Mouse (Mus musculus) CH12.LX (cell line): ENCODE results near the gene Nol10. TPM values are rescaled to one million over a fixed set of nuclear protein-coding genes. Genes with fewer than 3 reads are reported as not detected.

Experiments
- DNase-seq: peaks from one replicate; pipeline ENCODE4 v3.0.0-alpha.2; 2013; ENCODE audit errors: extremely low read depth
- H3K27ac ChIP-seq: 2 replicates; pipeline ENCODE4 v1.5.1; 2012; ENCODE audit warnings: low read depth, mild to moderate bottlenecking, control low read depth, moderate library complexity; ENCODE audit not compliant: insufficient read depth
- H3K27me3 ChIP-seq: replicated peaks from 2 replicates; pipeline ENCODE3; 2012; ENCODE audit warnings: inconsistent platforms
- H3K36me3 ChIP-seq, 2 experiments: replicated peaks in 1 of 2; 2 replicates each; pipeline versions ENCODE3 to v1.6.1; 2012; ENCODE audit warnings: inconsistent platforms in 1 of 2, low read length in 1 of 2, mild to moderate bottlenecking in 1 of 2, mixed read lengths in 1 of 2, moderate library complexity in 1 of 2; ENCODE audit not compliant: control insufficient read depth in 1 of 2, insufficient read depth in 1 of 2
- H3K4me1 ChIP-seq, 2 experiments: 2 replicates each; pipeline ENCODE4 v1.6.1; 2012; ENCODE audit warnings: inconsistent platforms in 1 of 2, moderate library complexity in 1 of 2; ENCODE audit not compliant: insufficient read depth in 2 of 2, control insufficient read depth in 1 of 2
- H3K4me2 ChIP-seq: 2 replicates; pipeline ENCODE4 v1.6.1; 2012; ENCODE audit warnings: low read depth, mild to moderate bottlenecking, control low read depth; ENCODE audit not compliant: poor library complexity, insufficient read depth, severe bottlenecking
- H3K4me3 ChIP-seq, 3 experiments: fragments of 150-350 bp in 1 of 3; sonication (generic) in 1 of 3; replicated peaks in 1 of 3; 2 replicates each; pipeline versions ENCODE3 to v1.5.1; 2011 to 2012; ENCODE audit warnings: low read depth in 2 of 3, low read length in 2 of 3, mild to moderate bottlenecking in 2 of 3, moderate library complexity in 2 of 3, control low read depth in 1 of 3, improper control_type of control experiment in 1 of 3, inconsistent platforms in 1 of 3, mixed read lengths in 1 of 3; ENCODE audit not compliant: poor library complexity in 1 of 3
- H3K79me2 ChIP-seq: replicated peaks from 2 replicates; pipeline ENCODE4 v1.6.1; 2012; ENCODE audit warnings: mild to moderate bottlenecking, moderate library complexity; ENCODE audit not compliant: control insufficient read depth, poor library complexity, insufficient read depth, severe bottlenecking; ENCODE audit errors: extremely low read depth
- H3K9ac ChIP-seq: 2 replicates; pipeline ENCODE4 v1.6.1; 2012; ENCODE audit warnings: low read depth, mild to moderate bottlenecking, control low read depth, moderate library complexity; ENCODE audit not compliant: insufficient read depth
- H3K9me3 ChIP-seq: replicated peaks from 2 replicates; pipeline ENCODE3; 2012; ENCODE audit warnings: low read length, inconsistent platforms, mixed read lengths
- BHLHE40 ChIP-seq: IDR thresholded peaks from 2 replicates; pipeline ENCODE4 v1.6.1; 2011; ENCODE audit warnings: mild to moderate bottlenecking, low read depth, low read length, improper control_type of control experiment
- CHD1 ChIP-seq: IDR thresholded peaks from 2 replicates; pipeline ENCODE4 v1.6.1; 2012; ENCODE audit warnings: low read depth, low read length, improper control_type of control experiment, inconsistent platforms
- E2F4 ChIP-seq: IDR thresholded peaks from 2 replicates; pipeline ENCODE4 v1.6.1; 2011; ENCODE audit warnings: low read depth, low read length, improper control_type of control experiment; ENCODE audit not compliant: insufficient replicate concordance
- ELF1 ChIP-seq: IDR thresholded peaks from 2 replicates; pipeline ENCODE4 v1.6.1; 2014; ENCODE audit warnings: low read depth, mild to moderate bottlenecking, inconsistent platforms, low read length, improper control_type of control experiment
- EP300 ChIP-seq: IDR thresholded peaks from 2 replicates; pipeline ENCODE4 v1.6.1; 2011; ENCODE audit warnings: low read length, improper control_type of control experiment
- HCFC1 ChIP-seq: IDR thresholded peaks from 2 replicates; pipeline ENCODE4 v1.6.1; 2012; ENCODE audit warnings: low read depth, mild to moderate bottlenecking, inconsistent platforms, low read length, improper control_type of control experiment
- IRF4 ChIP-seq: IDR thresholded peaks from 2 replicates; pipeline ENCODE4 v1.6.1; 2014; ENCODE audit warnings: low read depth, mild to moderate bottlenecking, inconsistent platforms, low read length, improper control_type of control experiment
- JUND ChIP-seq: conservative IDR thresholded peaks from 2 replicates; pipeline ENCODE4 v1.6.1; 2011; ENCODE audit warnings: low read depth, low read length, improper control_type of control experiment
- KAT2A ChIP-seq: IDR thresholded peaks from 2 replicates; pipeline ENCODE4 v1.6.1; 2012; ENCODE audit warnings: low read length, improper control_type of control experiment, inconsistent platforms; ENCODE audit not compliant: insufficient replicate concordance
- MAZ ChIP-seq: IDR thresholded peaks from 2 replicates; pipeline ENCODE4 v1.6.1; 2012; ENCODE audit warnings: low read depth, mild to moderate bottlenecking, inconsistent platforms, low read length, improper control_type of control experiment, moderate library complexity
- MYC ChIP-seq: IDR thresholded peaks from 2 replicates; pipeline ENCODE4 v1.6.1; 2011; ENCODE audit warnings: low read depth, mild to moderate bottlenecking, improper control_type of control experiment, low read length
- RAD21 ChIP-seq: IDR thresholded peaks from 2 replicates; pipeline ENCODE4 v1.6.1; 2011; ENCODE audit warnings: low read depth, mild to moderate bottlenecking, low read length, improper control_type of control experiment, moderate library complexity
- RCOR1 ChIP-seq: conservative IDR thresholded peaks from 2 replicates; pipeline ENCODE4 v1.6.1; 2012; ENCODE audit warnings: low read depth, mild to moderate bottlenecking, inconsistent platforms, low read length, improper control_type of control experiment
- SMC3 ChIP-seq: IDR thresholded peaks from 2 replicates; pipeline ENCODE4 v1.6.1; 2011; ENCODE audit warnings: low read depth, low read length, improper control_type of control experiment
- USF2 ChIP-seq: conservative IDR thresholded peaks from 2 replicates; pipeline ENCODE4 v1.6.1; 2011; ENCODE audit warnings: low read depth, low read length, improper control_type of control experiment
- ZKSCAN1 ChIP-seq: IDR thresholded peaks from 2 replicates; pipeline ENCODE4 v1.6.1; 2012; ENCODE audit warnings: low read depth, inconsistent platforms, low read length, improper control_type of control experiment, borderline replicate concordance
- ZMIZ1 ChIP-seq: IDR thresholded peaks from 2 replicates; pipeline ENCODE4 v1.6.1; 2012; ENCODE audit warnings: low read depth, mild to moderate bottlenecking, inconsistent platforms, low read length, improper control_type of control experiment
- ZNF384 ChIP-seq: IDR thresholded peaks from 2 replicates; pipeline ENCODE4 v1.6.1; 2012; ENCODE audit warnings: low read depth, low read length, improper control_type of control experiment, inconsistent platforms
- dilution Hi-C: fragments of 300-500 bp; cut with MboI; formaldehyde crosslinking; loops from 2 replicates; pipeline ENCODE4 v1.14.3; 2020; ENCODE audit warnings: low sequenced_read_pairs; ENCODE audit not compliant: extremely low pct_unique_long_range_greater_than_20kb, extremely low pct_ligation_motif_present
- in situ Hi-C: fragments of 300-500 bp; cut with MboI; formaldehyde crosslinking; loops from 3 replicates; pipeline ENCODE4 v1.14.3; 2019; ENCODE audit warnings: low sequenced_read_pairs, low pct_ligation_motif_present, low pct_unique_long_range_greater_than_20kb, mixed read lengths
- polyA plus RNA-seq: library from polyadenylated mRNA; unstranded; fragments of >175 nt; gene quantifications from 2 replicates; pipeline ENCODE4 v1.2.1, GENCODE M21; 2012; ENCODE audit warnings: low read depth; ENCODE audit not compliant: insufficient read length
- total RNA-seq, 2 experiments: library from RNA; depleted of rRNA; stranded (reverse); fragments of 300-350 nt in 1 of 2; fragments of >200 nt in 1 of 2; gene quantifications; 2 replicates each; pipeline ENCODE4 v1.2.3; 2012 to 2014

The Nol10 gene
- total and polyA plus RNA-seq, 3 experiments: 10.9 to 65.8 (median 14.5) TPM

DNA sequence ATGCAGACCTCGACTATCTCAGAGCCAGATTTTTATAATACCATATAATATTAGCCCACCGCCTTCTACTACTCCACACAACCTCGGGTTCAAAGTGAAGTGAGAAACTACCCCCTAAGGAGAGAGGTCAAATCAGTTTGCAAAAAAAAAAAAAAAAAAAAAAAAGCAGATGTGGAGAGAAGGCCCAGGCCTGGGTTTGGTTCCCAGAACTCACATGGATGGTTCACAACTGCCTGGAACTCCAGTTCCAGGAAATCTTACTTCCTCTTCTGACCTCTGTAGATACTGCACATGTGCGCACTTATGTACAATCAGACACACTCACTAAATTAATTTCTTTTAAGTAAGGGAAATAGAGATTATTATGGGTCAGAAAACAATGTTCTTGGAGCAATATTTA, 102.2 kb downstream of the Nol10 start:
- Histone ChIP-seq H3K27me3 (no peaks in the 10 kb centered on the region), H3K36me3 (no peaks in the 10 kb centered on the region), H3K9ac (no peak overlapping the region), H3K9me3 (no peaks in the 10 kb centered on the region), H3K4me3 (no peak overlapping the region), H3K4me2 (no peak overlapping the region), H3K79me2 (no peaks in the 10 kb centered on the region), H3K4me1 (peaks cover 40 to 81% of the 10 kb centered on the region in 2 experiments), H3K27ac (no peak overlapping the region)
- dilution Hi-C loops: no loop called here
- in situ Hi-C loops: no loop called here
- DNase-seq: no peak
- TF ChIP-seq CHD1 (0 out of 2 replicates have a peak, but pooled peaks have one; percentile 60), ZNF384 (peak; percentile 85), BHLHE40 (0 out of 2 replicates have a peak, but pooled peaks have one; percentile 7), KAT2A (no peak)

DNA sequence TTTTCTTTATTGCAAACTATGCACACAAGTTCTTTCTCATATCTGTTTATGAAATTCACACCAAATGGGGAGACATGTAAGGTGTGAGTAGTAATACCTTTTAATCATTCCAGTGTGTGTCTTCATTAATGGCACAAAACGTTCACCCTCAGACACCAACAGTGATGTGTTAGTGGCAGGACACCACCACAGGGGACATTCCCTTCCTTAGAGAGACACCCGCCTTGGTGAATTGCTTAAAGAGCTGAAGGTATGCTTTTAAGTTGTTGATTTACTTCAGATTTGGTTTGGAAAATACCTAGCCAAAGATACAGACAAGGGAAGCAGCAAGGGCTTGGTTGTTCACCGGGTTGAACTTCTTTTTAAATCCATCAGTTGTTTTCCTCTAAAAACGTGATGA, 102.7 kb downstream of the Nol10 start:
- no peak overlapping the region for H3K4me3 ChIP-seq
- in situ Hi-C loops: no loop called here
- dilution Hi-C loops: no loop called here
- DNase-seq: no peak
- peaks cover 42 to 83% of the 10 kb centered on the region in 2 experiments for H3K4me1 ChIP-seq
- no peak overlapping the region for H3K4me2 ChIP-seq
- H3K36me3 ChIP-seq: no peaks in the 10 kb centered on the region
- no peaks in the 10 kb centered on the region for H3K79me2 ChIP-seq
- H3K9me3 ChIP-seq: no peaks in the 10 kb centered on the region
- no peak overlapping the region for H3K27ac ChIP-seq
- H3K9ac ChIP-seq: no peak overlapping the region
- H3K27me3 ChIP-seq: no peaks in the 10 kb centered on the region
- TF ChIP-seq BHLHE40 (peak; percentile 77), ZKSCAN1 (no peak)

- H3K4me1 ChIP-seq: peaks cover 45 to 82% of the 10 kb centered on the region in 2 experiments
- no peak for DNase-seq
- no peak for TF ChIP-seq IRF4
- 0 out of 2 replicates have a peak, but pooled peaks have one; percentile 10 for TF ChIP-seq ZNF384
- H3K27me3 ChIP-seq: no peaks in the 10 kb centered on the region
- in situ Hi-C loops: no loop called here
- H3K9me3 ChIP-seq: no peaks in the 10 kb centered on the region
- no peak overlapping the region for H3K4me3 ChIP-seq
- H3K4me2 ChIP-seq: no peak overlapping the region
- H3K36me3 ChIP-seq: no peaks in the 10 kb centered on the region
- no peaks in the 10 kb centered on the region for H3K79me2 ChIP-seq
- dilution Hi-C loops: no loop called here
- H3K9ac ChIP-seq: no peak overlapping the region; the same call in 1 of the 2 replicates
- H3K27ac ChIP-seq: no peak overlapping the region
Observed at GRCm38 (mm10) chr12:17452273-17452672, 104.0 kb downstream of the Nol10 start.

GRCm38 (mm10) chr12:17453918-17454317, 105.7 kb downstream of the Nol10 start:
- peak overlapping the region; percentile 98 for H3K27ac ChIP-seq
- H3K79me2 ChIP-seq: no peaks in the 10 kb centered on the region
- H3K4me1 ChIP-seq: peaks cover 43 to 72% of the 10 kb centered on the region in 2 experiments
- H3K9me3 ChIP-seq: no peaks in the 10 kb centered on the region
- H3K4me3 ChIP-seq: peak overlapping the region in 1 of 3 experiments; percentile 55
- H3K36me3 ChIP-seq: no peaks in the 10 kb centered on the region
- no peak overlapping the region for H3K9ac ChIP-seq
- no peak overlapping the region for H3K4me2 ChIP-seq
- dilution Hi-C loops: no loop called here
- in situ Hi-C loops: no loop called here
- H3K27me3 ChIP-seq: no peaks in the 10 kb centered on the region
- peak; percentile 76 for DNase-seq
- TF ChIP-seq MAZ (peak; percentile 64; the same call in 1 of the 2 replicates), E2F4 (0 out of 2 replicates have a peak, but pooled peaks have one; percentile 30), KAT2A (no peak), HCFC1 (peak; percentile 37; the same call in 1 of the 2 replicates), RCOR1 (peak; percentile 77; the same call in 1 of the 2 replicates), RAD21 (no peak; the same call in none of the 2 replicates), MYC (peak; percentile 46; the same call in 1 of the 2 replicates), SMC3 (no peak; the same call in 1 of the 2 replicates), USF2 (no peak), EP300 (peak; percentile 90), ZMIZ1 (no peak), JUND (peak; percentile 90), BHLHE40 (peak; percentile 97), ELF1 (peak; percentile 43; the same call in 1 of the 2 replicates)
